Mouse (Mus musculus) megakaryocyte, embryonic 14.5 days (primary cell): Measurements from ENCODE around the gene Unc119b. TPM values are rescaled to one million over a fixed set of nuclear protein-coding genes. Genes with fewer than 3 reads are reported as not detected.

Experiments used
- H3K27me3 ChIP-seq: replicated peaks from 2 replicates; pipeline ENCODE3; 2012; ENCODE audit warnings: inconsistent platforms
- H3K36me3 ChIP-seq: replicated peaks from 2 replicates; pipeline ENCODE3; 2012; ENCODE audit warnings: low read length, inconsistent platforms, mixed read lengths
- H3K4me1 ChIP-seq: 2 replicates; pipeline ENCODE4 v1.6.1; 2012; ENCODE audit warnings: inconsistent platforms
- H3K4me3 ChIP-seq: replicated peaks from 2 replicates; pipeline ENCODE3; 2012; ENCODE audit warnings: moderate library complexity, mild to moderate bottlenecking, inconsistent platforms
- H3K9me3 ChIP-seq: 2 replicates; pipeline ENCODE4 v1.6.1; 2012; ENCODE audit warnings: inconsistent platforms
- FLI1 ChIP-seq: IDR thresholded peaks from 2 replicates; pipeline ENCODE4 v1.6.1; 2012; ENCODE audit warnings: low read length, inconsistent platforms, mixed read lengths
- GATA1 ChIP-seq: IDR thresholded peaks from 3 replicates; pipeline ENCODE4 v1.6.1; 2012; ENCODE audit warnings: mixed read lengths, low read length, inconsistent platforms, borderline replicate concordance
- polyA plus RNA-seq: library from polyadenylated mRNA; stranded (reverse); fragments of >175 nt; gene quantifications from 2 replicates; pipeline ENCODE4 v1.2.3, GENCODE M21; 2012; ENCODE audit warnings: low replicate concordance; ENCODE audit not compliant: insufficient read depth

Unc119b gene
- polyA plus RNA-seq, 1 experiment: 25.4 TPM

DNA sequence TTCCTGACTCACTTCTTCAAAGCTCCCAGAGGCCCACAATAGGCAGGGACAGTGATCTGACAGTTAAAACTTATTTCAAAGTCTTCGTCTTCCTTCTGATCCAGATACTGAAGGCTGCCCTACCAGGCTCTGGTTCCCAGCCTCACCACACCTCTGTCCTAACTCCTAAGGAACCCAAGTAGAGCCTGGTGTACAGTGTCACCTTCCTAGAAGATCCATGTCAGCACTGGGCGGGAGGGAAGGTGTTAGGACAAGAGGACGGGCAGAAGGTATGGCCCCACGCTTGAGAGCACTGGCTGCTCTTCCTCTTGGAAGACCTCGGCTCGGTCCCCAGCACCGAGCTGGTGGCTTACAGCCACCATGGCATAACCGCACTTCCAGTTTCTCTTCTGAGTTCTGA, 13.6 kb upstream of the Unc119b start:
- TF ChIP-seq GATA1 (no peak), FLI1 (no peak)
- Histone ChIP-seq H3K9me3 (peaks cover 12% of the 10 kb centered on the region), H3K27me3 (no peaks in the 10 kb centered on the region), H3K4me1 (peaks cover 50% of the 10 kb centered on the region), H3K4me3 (no peak overlapping the region), H3K36me3 (peaks cover 97% of the 10 kb centered on the region)

DNA sequence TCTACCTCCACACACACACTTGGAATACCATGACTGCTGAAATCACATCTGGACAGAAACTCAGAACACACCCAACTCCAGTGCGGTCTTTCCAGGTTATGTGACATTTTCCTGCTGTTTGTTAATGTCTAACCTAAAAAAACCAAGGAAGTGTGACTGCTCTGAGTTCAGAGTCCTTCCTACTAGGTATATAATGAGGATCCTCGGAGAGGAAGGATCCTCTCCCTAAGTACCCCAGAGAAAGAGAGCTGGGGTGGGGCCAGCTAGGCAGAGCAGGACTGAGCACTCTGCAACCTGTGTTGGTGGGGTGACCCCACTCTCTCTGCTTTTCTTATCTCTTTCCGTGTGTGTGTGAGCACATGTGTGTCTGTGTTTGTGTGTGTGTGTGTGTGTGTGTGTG, 12.6 kb upstream of the Unc119b start:
- Histone ChIP-seq H3K27me3 (no peaks in the 10 kb centered on the region), H3K4me1 (peaks cover 45% of the 10 kb centered on the region), H3K36me3 (peaks cover 97% of the 10 kb centered on the region), H3K9me3 (peaks cover 12% of the 10 kb centered on the region), H3K4me3 (no peak overlapping the region)
- TF ChIP-seq FLI1 (no peak), GATA1 (no peak)

DNA sequence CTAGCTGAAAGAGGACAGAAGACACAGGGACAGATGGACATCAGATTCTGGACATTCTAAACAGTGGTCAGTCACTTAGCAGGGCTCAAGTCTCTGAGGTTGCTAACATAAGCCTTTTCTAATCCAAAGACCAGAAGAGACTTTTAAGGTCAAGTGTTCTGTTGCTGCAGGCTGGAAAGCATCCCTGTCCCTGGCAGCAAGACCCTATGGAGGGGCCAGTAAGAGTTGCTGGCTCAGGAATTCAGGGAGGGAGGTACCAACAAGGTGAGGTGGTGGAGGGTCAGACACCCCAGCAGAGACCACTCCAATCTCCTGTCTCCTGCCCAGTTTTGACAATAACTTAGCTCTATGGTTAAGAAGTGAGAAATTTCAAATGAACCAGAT, 12.0 kb upstream of the Unc119b start:
- TF ChIP-seq FLI1 (no peak), GATA1 (no peak)
- Histone ChIP-seq H3K4me3 (no peak overlapping the region), H3K9me3 (peaks cover 12% of the 10 kb centered on the region), H3K27me3 (no peaks in the 10 kb centered on the region), H3K4me1 (peaks cover 41% of the 10 kb centered on the region), H3K36me3 (peaks cover 97% of the 10 kb centered on the region)

DNA sequence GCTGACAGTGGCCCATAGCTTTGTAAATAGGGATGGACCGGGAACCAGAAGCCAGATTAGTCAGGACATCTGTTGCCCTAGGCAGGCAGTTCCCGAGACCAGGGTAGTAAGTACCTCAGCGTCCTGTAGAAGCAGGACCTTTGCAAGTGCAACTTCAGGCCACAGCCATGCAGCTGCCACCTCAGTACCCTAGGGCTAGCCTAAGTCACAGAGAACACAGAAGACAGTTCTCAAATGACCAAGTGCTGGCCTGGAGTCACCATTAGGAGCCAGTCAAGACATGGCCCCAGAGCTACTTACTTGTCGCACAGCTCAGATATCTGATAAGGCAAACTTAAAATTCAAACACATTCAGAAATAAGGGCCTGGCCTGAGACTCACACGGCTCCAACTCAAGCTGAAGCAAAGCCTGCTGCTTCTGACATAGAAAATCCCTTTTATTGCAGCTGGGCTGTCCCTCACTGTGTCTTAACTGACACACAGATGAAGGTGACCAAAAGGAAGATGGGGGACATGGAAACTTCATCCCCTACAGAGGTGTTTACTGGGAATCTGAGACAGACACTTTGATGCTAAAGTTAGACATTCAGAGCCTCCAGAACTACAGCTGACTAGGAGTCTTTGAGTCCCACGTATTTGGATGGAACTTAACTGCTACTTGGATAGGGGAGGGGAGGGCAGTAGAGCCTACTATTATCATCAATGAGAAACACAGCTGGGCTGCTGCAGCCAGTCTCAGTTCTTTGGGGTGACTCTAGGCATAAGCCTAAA, 11.4 kb upstream of the Unc119b start:
- H3K4me3 ChIP-seq: no peak overlapping the region
- H3K4me1 ChIP-seq: peaks cover 36% of the 10 kb centered on the region
- TF ChIP-seq FLI1 (no peak), GATA1 (no peak)
- peaks cover 12% of the 10 kb centered on the region for H3K9me3 ChIP-seq
- no peaks in the 10 kb centered on the region for H3K27me3 ChIP-seq
- H3K36me3 ChIP-seq: peaks cover 95% of the 10 kb centered on the region

DNA sequence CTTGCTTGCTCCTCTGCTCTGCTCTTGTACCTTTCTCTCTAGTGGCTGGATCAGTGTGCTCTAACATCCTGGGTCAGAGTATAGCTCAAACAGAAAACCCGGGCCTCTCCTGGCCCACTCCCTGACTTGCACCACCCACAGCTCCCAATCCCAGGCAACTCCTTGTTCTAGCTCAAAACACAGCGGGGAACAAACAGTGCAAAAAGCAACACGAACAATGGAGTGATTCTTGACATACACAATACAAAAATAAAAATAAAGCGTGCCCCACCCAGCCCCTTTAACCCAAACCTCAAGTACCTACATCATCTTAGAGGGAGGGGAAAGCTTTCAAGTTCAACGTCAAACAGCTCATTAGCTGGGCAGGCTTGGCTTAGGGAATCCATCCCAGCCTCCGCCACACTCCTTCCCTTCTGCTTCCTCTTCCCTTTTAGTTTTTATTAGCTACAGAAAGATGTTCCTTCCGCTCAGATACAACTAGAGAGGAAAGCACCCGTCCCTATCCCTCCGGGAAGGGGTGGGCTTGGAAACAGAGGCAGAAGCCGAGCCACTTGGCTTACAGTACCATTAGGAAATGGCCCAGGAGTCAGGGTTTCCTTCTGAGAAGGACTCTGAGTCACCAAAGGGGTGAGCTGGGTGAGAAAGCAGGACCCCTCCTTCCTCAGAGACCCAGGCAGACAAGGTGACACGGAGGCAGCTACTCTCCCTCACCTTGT, 10.6 kb upstream of the Unc119b start:
- Histone ChIP-seq H3K4me1 (peaks cover 28% of the 10 kb centered on the region), H3K27me3 (no peaks in the 10 kb centered on the region), H3K9me3 (peaks cover 11% of the 10 kb centered on the region), H3K36me3 (peaks cover 88% of the 10 kb centered on the region), H3K4me3 (no peak overlapping the region)
- TF ChIP-seq FLI1: no peak
- no peak for TF ChIP-seq GATA1

DNA sequence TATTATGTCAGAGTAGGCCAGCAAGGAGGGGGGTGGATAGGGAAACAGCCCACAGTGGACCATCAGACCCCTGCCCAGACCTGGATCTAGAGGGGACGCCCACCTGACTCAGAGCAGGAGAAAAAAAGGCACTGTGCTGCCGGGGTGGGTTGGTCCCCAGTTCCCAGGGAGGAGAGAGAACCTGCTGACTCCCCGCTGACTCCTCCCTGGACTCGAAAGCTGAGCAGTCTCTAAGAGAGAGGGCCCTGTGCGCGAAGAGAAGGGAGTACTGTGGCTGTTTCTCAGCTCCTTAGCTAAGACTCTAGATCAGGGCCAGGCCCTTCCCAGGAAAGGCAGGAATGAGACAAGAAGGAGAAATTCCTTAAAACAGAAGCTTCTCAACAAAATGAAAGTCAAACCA, 9.7 kb upstream of the Unc119b start:
- Histone ChIP-seq H3K36me3 (peaks cover 78% of the 10 kb centered on the region), H3K4me1 (peaks cover 22% of the 10 kb centered on the region), H3K9me3 (peaks cover 3% of the 10 kb centered on the region; the same call in 1 of the 2 replicates), H3K27me3 (no peaks in the 10 kb centered on the region), H3K4me3 (no peak overlapping the region)
- TF ChIP-seq FLI1: no peak
- no peak for TF ChIP-seq GATA1

DNA sequence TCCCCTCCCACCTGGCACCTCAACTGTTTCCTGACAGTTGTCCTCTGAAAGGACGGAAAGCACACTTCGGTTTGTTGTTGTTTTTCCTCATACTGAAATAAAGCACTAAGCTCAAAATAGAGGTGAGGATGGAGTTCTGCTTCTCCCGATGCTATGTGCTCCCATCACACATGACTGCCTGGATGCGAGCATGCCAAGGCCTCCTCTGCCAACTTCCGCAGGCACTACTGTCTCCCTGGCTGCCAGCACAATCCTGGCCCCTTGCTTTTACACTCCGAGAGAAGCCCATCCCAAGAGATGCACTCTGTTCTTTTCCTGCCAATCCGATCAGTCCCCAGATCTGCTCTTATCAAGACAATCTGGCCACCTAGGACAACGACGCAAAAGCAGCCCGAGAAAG, 8.8 kb upstream of the Unc119b start:
- H3K9me3 ChIP-seq: no peaks in the 10 kb centered on the region
- H3K4me1 ChIP-seq: peaks cover 22% of the 10 kb centered on the region
- H3K4me3 ChIP-seq: no peak overlapping the region
- peaks cover 70% of the 10 kb centered on the region for H3K36me3 ChIP-seq
- TF ChIP-seq GATA1 (no peak), FLI1 (no peak)
- no peaks in the 10 kb centered on the region for H3K27me3 ChIP-seq

DNA sequence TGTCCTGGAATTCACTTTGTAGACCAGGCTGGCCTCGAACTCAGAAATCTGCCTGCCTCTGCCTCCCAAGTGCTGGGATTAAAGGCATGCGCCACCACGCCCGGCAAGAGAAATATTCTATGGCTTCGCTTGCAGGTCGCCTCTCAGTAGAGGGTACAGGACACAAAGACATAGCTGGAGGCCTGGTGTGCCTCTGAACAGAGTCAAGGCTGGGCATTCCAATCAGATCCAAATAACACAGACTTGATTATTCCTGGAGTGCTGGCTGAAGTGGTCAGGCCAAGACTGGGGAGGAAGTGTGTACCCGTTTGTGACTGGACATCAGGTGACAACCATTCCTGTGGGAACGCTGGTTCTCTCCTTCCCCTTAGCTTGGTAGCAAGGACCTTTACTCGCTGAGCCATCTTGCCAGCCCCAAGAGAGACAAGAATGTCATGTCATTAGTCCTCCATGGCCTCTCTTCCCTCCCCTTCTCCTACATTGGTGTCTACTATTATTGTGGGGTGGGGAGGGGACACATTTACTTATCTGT, 7.5 kb upstream of the Unc119b start:
- Histone ChIP-seq H3K27me3 (peaks cover 7% of the 10 kb centered on the region), H3K36me3 (peaks cover 57% of the 10 kb centered on the region), H3K4me1 (peaks cover 24% of the 10 kb centered on the region), H3K9me3 (no peaks in the 10 kb centered on the region), H3K4me3 (peak overlapping the region; percentile 23)
- no peak for TF ChIP-seq GATA1

DNA sequence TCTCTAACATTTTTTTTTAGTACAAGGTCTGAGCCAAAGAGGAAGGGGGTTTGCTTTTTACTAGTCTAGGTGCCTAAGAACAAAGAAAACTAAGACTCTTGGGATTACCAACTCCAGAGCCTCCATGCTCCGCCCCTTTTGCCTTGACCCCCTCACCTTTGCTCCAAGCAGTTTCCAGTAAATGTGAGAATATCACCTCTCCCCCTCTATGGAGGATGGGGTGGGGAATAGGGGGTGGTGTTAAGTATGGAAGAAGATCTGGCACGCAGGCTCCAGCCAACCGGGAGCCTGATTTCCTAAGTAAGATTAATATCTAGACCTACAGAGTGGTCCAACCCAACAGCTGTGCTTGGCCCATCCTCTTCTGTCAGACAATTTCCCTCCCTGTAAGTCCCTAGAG, 6.0 kb upstream of the Unc119b start:
- no peak overlapping the region for H3K4me3 ChIP-seq
- peaks cover 42% of the 10 kb centered on the region for H3K36me3 ChIP-seq
- peaks cover 3% of the 10 kb centered on the region; the same call in 1 of the 2 replicates for H3K9me3 ChIP-seq
- TF ChIP-seq GATA1 (no peak), FLI1 (no peak)
- H3K4me1 ChIP-seq: peaks cover 18% of the 10 kb centered on the region
- peaks cover 12% of the 10 kb centered on the region for H3K27me3 ChIP-seq

DNA sequence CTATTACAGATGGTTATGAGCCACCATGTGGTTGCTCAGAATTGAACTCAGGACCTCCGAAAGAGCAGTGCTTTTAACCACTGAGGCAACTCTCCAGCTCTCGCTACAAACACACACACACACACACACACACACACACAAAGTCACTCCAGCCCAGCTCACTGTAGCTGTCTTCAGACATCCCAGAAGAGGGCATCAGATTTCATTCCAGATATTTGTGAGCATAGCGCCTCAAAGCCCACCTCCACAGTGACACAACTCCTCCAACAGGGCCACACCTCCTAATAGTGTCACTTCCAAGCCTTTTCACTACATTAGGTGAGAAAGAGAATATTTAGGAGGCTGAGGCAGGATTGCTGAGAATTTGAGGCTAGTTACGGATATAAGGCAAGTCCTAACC, 4.3 kb upstream of the Unc119b start:
- Histone ChIP-seq H3K9me3 (peaks cover 3% of the 10 kb centered on the region; the same call in 1 of the 2 replicates), H3K36me3 (peaks cover 26% of the 10 kb centered on the region), H3K4me3 (no peak overlapping the region), H3K4me1 (peaks cover 19% of the 10 kb centered on the region), H3K27me3 (peaks cover 12% of the 10 kb centered on the region)
- TF ChIP-seq FLI1 (no peak), GATA1 (no peak)
